Mouse (Mus musculus) CH12.LX (cell line): Measurements from ENCODE around the gene Fgd1.

ENCODE experiments used
- BHLHE40 ChIP-seq: IDR thresholded peaks from 2 replicates; pipeline ENCODE4 v1.6.1; 2011; ENCODE audit warnings: mild to moderate bottlenecking, low read depth, low read length, improper control_type of control experiment
- CTCF ChIP-seq, 2 experiments: IDR thresholded peaks in 1 of 2; conservative IDR thresholded peaks in 1 of 2; 2 replicates each; pipeline ENCODE4 v1.5.1; 2011 to 2012; ENCODE audit warnings: low read depth in 2 of 2, low read length in 2 of 2, improper control_type of control experiment in 1 of 2, inconsistent platforms in 1 of 2, mild to moderate bottlenecking in 1 of 2, moderate library complexity in 1 of 2
- MAZ ChIP-seq: IDR thresholded peaks from 2 replicates; pipeline ENCODE4 v1.6.1; 2012; ENCODE audit warnings: low read depth, mild to moderate bottlenecking, inconsistent platforms, low read length, improper control_type of control experiment, moderate library complexity
- NELFE ChIP-seq: IDR thresholded peaks from 2 replicates; pipeline ENCODE4 v1.6.1; 2011; ENCODE audit warnings: low read depth, low read length, improper control_type of control experiment
- POLR2A ChIP-seq: IDR thresholded peaks from 2 replicates; pipeline ENCODE4 v1.6.1; 2011; ENCODE audit warnings: low read depth, mild to moderate bottlenecking, improper control_type of control experiment, low read length
- POLR2AphosphoS2 ChIP-seq: IDR thresholded peaks from 2 replicates; pipeline ENCODE4 v1.6.1; 2011; ENCODE audit warnings: low read depth, low read length, improper control_type of control experiment
- ZMIZ1 ChIP-seq: IDR thresholded peaks from 2 replicates; pipeline ENCODE4 v1.6.1; 2012; ENCODE audit warnings: low read depth, mild to moderate bottlenecking, inconsistent platforms, low read length, improper control_type of control experiment

DNA sequence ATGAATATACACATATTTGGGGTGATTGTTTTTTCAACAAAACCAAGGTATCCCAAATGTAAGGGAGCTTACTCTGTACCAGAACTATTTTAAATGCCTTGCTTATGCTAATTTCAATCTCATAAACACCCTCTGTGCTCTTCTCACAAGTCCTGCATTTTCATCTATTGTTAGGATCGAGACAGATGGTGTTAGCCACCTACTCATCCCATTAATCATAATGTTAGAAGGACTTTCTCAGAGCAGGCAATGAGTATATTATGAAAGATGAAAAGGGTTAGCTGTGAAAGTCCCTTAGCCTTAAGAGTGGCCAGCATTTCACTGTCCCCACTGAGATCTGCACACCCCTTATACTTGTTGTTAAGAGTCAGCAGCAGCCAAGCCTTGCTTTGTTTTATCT lies 41.5 kb downstream of the Fgd1 start:
- TF ChIP-seq POLR2A (no peak), BHLHE40 (no peak), MAZ (no peak), ZMIZ1 (no peak), CTCF (conservative IDR thresholded peaks at IDR 0.05 in 1 of 2, IDR thresholded peaks at IDR 0.05 in 1 of 2; ENCODE audit: low read depth in 2 of 2, low read length in 2 of 2) (no peak), NELFE (no peak), POLR2AphosphoS2 (no peak)
